Mouse (Mus musculus) intestine, postnatal 0 days (tissue): ENCODE data around the gene Enpp1. TPM values are rescaled to one million over a fixed set of nuclear protein-coding genes. Genes with fewer than 3 reads are reported as not detected.
A peak's percentile ranks its signal among the peaks of the same experiment; 100 is the strongest.

Experiments
- ATAC-seq: fragments of 200-750 bp; cut with Nextera tagmentation; 2 replicates; pipeline ENCODE4 v1.8.0; 2017; ENCODE audit warnings: mild to moderate bottlenecking, moderate TSS enrichment, moderate library complexity
- H3K27ac ChIP-seq: fragments of 300-500 bp; sonication (generic); 2 replicates; pipeline ENCODE4 v1.5.1; 2014; ENCODE audit warnings: mild to moderate bottlenecking, low read depth, low read length, moderate library complexity
- H3K27me3 ChIP-seq: fragments of 300-500 bp; sonication (generic); replicated peaks from 2 replicates; pipeline ENCODE4 v1.6.1; 2014; ENCODE audit warnings: low read length, mixed read lengths; ENCODE audit not compliant: control insufficient read depth, insufficient read depth
- H3K36me3 ChIP-seq: fragments of 300-500 bp; sonication (generic); 2 replicates; pipeline ENCODE4 v1.6.1; 2014; ENCODE audit warnings: mild to moderate bottlenecking, moderate library complexity; ENCODE audit not compliant: control insufficient read depth, insufficient read depth
- H3K4me1 ChIP-seq: fragments of 300-500 bp; sonication (generic); replicated peaks from 2 replicates; pipeline ENCODE4 v1.6.1; 2014; ENCODE audit warnings: antibody characterized with exemption, low read length, mixed read lengths; ENCODE audit not compliant: control insufficient read depth, insufficient read depth
- H3K4me2 ChIP-seq: fragments of 300-500 bp; sonication (generic); replicated peaks from 2 replicates; pipeline ENCODE4 v1.6.1; 2014; ENCODE audit warnings: low read depth, mild to moderate bottlenecking, moderate library complexity
- H3K4me3 ChIP-seq: fragments of 300-500 bp; sonication (generic); 2 replicates; pipeline ENCODE4 v1.5.1; 2014; ENCODE audit warnings: low read depth, low read length
- H3K9ac ChIP-seq: fragments of 300-500 bp; sonication (generic); 2 replicates; pipeline ENCODE4 v1.6.1; 2014; ENCODE audit warnings: mild to moderate bottlenecking, low read depth, low read length
- H3K9me3 ChIP-seq: fragments of 300-500 bp; sonication (generic); 2 replicates; pipeline ENCODE4 v1.6.1; 2016; ENCODE audit warnings: mixed run types; ENCODE audit not compliant: control insufficient read depth
- CTCF ChIP-seq: sonication (generic); IDR thresholded peaks from 2 replicates; pipeline ENCODE4 v1.5.1; 2016; ENCODE audit warnings: low read depth, mild to moderate bottlenecking, control low read depth, antibody characterized with exemption, moderate library complexity
- WGBS: fragments of 180-500 bp; shearing (Covaris S2); extraction: QIAGEN DNeasy Blood & Tissue Kit; methylation state at CpG from one replicate; pipeline ENCODE4 v1.1.7; 2014; 5-methylcytosine and 5-hydroxymethylcytosine counted together
- polyA plus RNA-seq: library from polyadenylated mRNA; unstranded; fragments of >200 nt; fragmentation: Nextera tagmentation; extraction: Ambion mirVana; gene quantifications from 2 replicates; pipeline ENCODE4 v1.2.1, GENCODE M21; 2015

Gene Enpp1
- polyA plus RNA-seq, 1 experiment from 2014 or later = 14.1 TPM

- Histone ChIP-seq H3K4me2 (no peak overlapping the region), H3K36me3 (no peaks in the 10 kb centered on the region), H3K9ac (no peak overlapping the region), H3K27me3 (no peaks in the 10 kb centered on the region), H3K27ac (peak overlapping the region; percentile 87), H3K9me3 (no peaks in the 10 kb centered on the region), H3K4me1 (0 out of 2 replicates have a peak, but pooled peaks cover 8% of the 10 kb centered on the region), H3K4me3 (no peak overlapping the region)
- TF ChIP-seq CTCF = no peak
- WGBS = 28% methylated on average over 11 of the region's 11 CpGs
- peak; percentile 76 for ATAC-seq
These were observed 76.6 kb downstream of the Enpp1 start for GRCm38 (mm10) chr10:24635331-24635815.

DNA sequence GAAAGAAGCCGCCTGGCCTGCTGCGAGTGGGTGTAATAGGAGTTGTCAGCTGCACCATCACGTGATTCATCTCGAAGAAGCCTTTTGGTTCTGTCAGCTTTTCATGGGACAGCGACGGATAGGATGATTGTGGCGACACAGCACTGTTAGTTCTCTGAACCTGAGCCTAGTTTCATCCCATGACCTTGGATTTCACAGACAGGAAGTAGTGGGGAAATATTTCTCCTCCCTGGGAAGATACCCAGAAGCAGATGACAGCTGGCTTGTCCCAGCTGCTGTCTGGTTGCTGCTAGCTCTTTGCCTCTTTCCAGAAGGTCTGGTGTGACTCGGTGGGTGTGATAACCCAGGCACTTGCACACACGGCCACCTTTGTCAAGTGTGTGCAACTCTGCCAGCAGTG is 77.7 kb downstream of the Enpp1 start:
- peak; percentile 14 for ATAC-seq
- Histone ChIP-seq H3K36me3 (no peaks in the 10 kb centered on the region), H3K4me3 (no peak overlapping the region), H3K9me3 (no peaks in the 10 kb centered on the region), H3K4me1 (0 out of 2 replicates have a peak, but pooled peaks cover under 1% of the 10 kb centered on the region), H3K27ac (peak overlapping the region; percentile 87), H3K9ac (no peak overlapping the region), H3K27me3 (no peaks in the 10 kb centered on the region), H3K4me2 (no peak overlapping the region)
- no peak for TF ChIP-seq CTCF
- WGBS = 26% methylated on average over 9 of the region's 9 CpGs

- Histone ChIP-seq H3K9ac (no peak overlapping the region), H3K9me3 (no peaks in the 10 kb centered on the region), H3K27ac (no peak overlapping the region), H3K4me1 (no peaks in the 10 kb centered on the region), H3K4me2 (no peak overlapping the region), H3K36me3 (no peaks in the 10 kb centered on the region), H3K27me3 (no peaks in the 10 kb centered on the region), H3K4me3 (no peak overlapping the region)
- 94% methylated on average over 5 of the region's 5 CpGs for WGBS
- no peak for TF ChIP-seq CTCF
- no peak for ATAC-seq
These were observed 80.8 kb downstream of the Enpp1 start for GRCm38 (mm10) chr10:24631122-24631521.

DNA sequence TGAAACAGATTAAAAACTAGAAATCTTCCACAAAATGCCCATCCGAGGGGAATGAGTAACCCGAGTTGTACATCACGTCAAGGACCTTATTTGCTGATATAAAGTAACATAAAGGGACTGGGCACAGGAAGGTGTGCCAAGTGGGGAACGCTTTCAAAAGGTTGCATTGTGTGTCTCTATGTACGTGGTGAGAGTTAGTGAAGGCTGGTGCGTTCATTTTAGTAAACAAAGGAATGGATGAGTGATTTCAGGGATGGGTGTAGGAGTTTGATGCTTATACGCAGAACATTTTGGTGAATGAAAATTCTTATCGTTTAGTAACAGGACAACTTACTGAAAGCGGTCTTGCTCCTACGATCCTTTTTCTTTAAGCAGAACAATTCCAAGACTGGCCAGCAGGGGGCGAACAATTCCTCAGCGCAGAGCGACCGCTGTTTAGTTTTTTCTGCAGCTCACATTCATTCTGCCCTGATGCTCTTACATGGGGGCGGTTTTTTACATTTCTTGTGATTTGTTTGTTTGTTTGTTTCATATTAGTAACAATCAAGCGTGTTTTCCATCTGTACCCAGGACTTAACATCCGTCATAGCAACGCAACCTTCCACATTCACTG is 81.4 kb downstream of the Enpp1 start:
- H3K27ac ChIP-seq = no peak overlapping the region
- H3K9ac ChIP-seq = no peak overlapping the region
- TF ChIP-seq CTCF = peak; percentile 91
- WGBS = 25% methylated on average over 18 of the region's 18 CpGs
- H3K27me3 ChIP-seq = no peaks in the 10 kb centered on the region
- H3K9me3 ChIP-seq = no peaks in the 10 kb centered on the region
- peak overlapping the region; percentile 49; the same call in 1 of the 2 replicates for H3K4me2 ChIP-seq
- H3K36me3 ChIP-seq = no peaks in the 10 kb centered on the region
- ATAC-seq = no peak
- no peak overlapping the region for H3K4me3 ChIP-seq
- H3K4me1 ChIP-seq = no peaks in the 10 kb centered on the region

- H3K4me3 ChIP-seq = no peak overlapping the region
These were observed 82.8 kb downstream of the Enpp1 start for GRCm38 (mm10) chr10:24629086-24629720.

GRCm38 (mm10) chr10:24628466-24628865 is 83.5 kb downstream of the Enpp1 start:
- H3K9ac ChIP-seq = no peak overlapping the region; the same call in 1 of the 2 replicates
- no peak for ATAC-seq
- no peaks in the 10 kb centered on the region for H3K27me3 ChIP-seq
- WGBS = 27% methylated on average over 9 of the region's 9 CpGs
- H3K27ac ChIP-seq = peak overlapping the region; percentile 94
- no peaks in the 10 kb centered on the region for H3K36me3 ChIP-seq
- H3K4me2 ChIP-seq = peak overlapping the region; percentile 62
- no peaks in the 10 kb centered on the region for H3K4me1 ChIP-seq
- peak overlapping the region; percentile 24; the same call in 1 of the 2 replicates for H3K4me3 ChIP-seq
- TF ChIP-seq CTCF = no peak
- H3K9me3 ChIP-seq = no peaks in the 10 kb centered on the region

More at GRCm38 (mm10) chr10:24629086-24629720, 82.8 kb downstream of the Enpp1 start:
- Histone ChIP-seq H3K27me3 (no peaks in the 10 kb centered on the region), H3K27ac (peak overlapping the region; percentile 94), H3K9ac (no peak overlapping the region; the same call in 1 of the 2 replicates), H3K4me2 (peak overlapping the region; percentile 62), H3K9me3 (no peaks in the 10 kb centered on the region), H3K4me1 (no peaks in the 10 kb centered on the region), H3K36me3 (no peaks in the 10 kb centered on the region)
- WGBS = 36% methylated on average over 9 of the region's 9 CpGs
- peak; percentile 91 for ATAC-seq
- TF ChIP-seq CTCF = no peak
